Mouse (Mus musculus) activated CD4-positive, CD25-positive, alpha-beta regulatory T cell, adult 4 months (primary cell): ENCODE results near the gene Gtdc1. TPM values are rescaled to one million over a fixed set of nuclear protein-coding genes. Genes with fewer than 3 reads are reported as not detected.

Experiments
- ATAC-seq: one replicate; pipeline ENCODE4 v1.8.0; 2017
- polyA plus RNA-seq, 2 experiments: library from polyadenylated mRNA; unstranded; fragments of 100-300 nt; shearing (Covaris generic); gene quantifications; one replicate each; pipeline ENCODE4 v1.2.1; 2017

The Gtdc1 gene
- polyA plus RNA-seq, 2 experiments from 2014 or later: 16.2 to 16.6 TPM

- ATAC-seq: no peak
These were observed 355.6 kb downstream of the Gtdc1 start for GRCm38 (mm10) chr2:44571810-44572209.

GRCm38 (mm10) chr2:44571156-44571555 lies 356.3 kb downstream of the Gtdc1 start:
- ATAC-seq: no peak

- ATAC-seq: no peak
These were observed 358.1 kb downstream of the Gtdc1 start for GRCm38 (mm10) chr2:44569140-44569952.

GRCm38 (mm10) chr2:44564776-44565692 lies 362.4 kb downstream of the Gtdc1 start:
- no peak for ATAC-seq

GRCm38 (mm10) chr2:44561789-44562188 lies 365.7 kb downstream of the Gtdc1 start:
- ATAC-seq: no peak

GRCm38 (mm10) chr2:44559242-44559944 lies 368.1 kb downstream of the Gtdc1 start:
- ATAC-seq: no peak

- no peak for ATAC-seq
These were observed 369.7 kb downstream of the Gtdc1 start for GRCm38 (mm10) chr2:44557669-44558281.

GRCm38 (mm10) chr2:44556861-44557592 lies 370.4 kb downstream of the Gtdc1 start:
- ATAC-seq: peak; percentile 57

GRCm38 (mm10) chr2:44554716-44555115 lies 372.7 kb downstream of the Gtdc1 start:
- no peak for ATAC-seq

GRCm38 (mm10) chr2:44549311-44549710 lies 378.1 kb downstream of the Gtdc1 start:
- no peak for ATAC-seq

GRCm38 (mm10) chr2:44542775-44543174 lies 384.7 kb downstream of the Gtdc1 start:
- ATAC-seq: no peak

GRCm38 (mm10) chr2:44541726-44542125 lies 385.7 kb downstream of the Gtdc1 start:
- ATAC-seq: no peak

- ATAC-seq: no peak
These were observed 386.6 kb downstream of the Gtdc1 start for GRCm38 (mm10) chr2:44540881-44541280.

GRCm38 (mm10) chr2:44539121-44539634 lies 388.3 kb downstream of the Gtdc1 start:
- ATAC-seq: no peak

GRCm38 (mm10) chr2:44538135-44538534 lies 389.3 kb downstream of the Gtdc1 start:
- no peak for ATAC-seq

- ATAC-seq: no peak
These were observed 391.7 kb downstream of the Gtdc1 start for GRCm38 (mm10) chr2:44535760-44536159.

GRCm38 (mm10) chr2:44535136-44535675 lies 392.3 kb downstream of the Gtdc1 start:
- ATAC-seq: no peak

GRCm38 (mm10) chr2:44526110-44527032 lies 401.1 kb downstream of the Gtdc1 start:
- ATAC-seq: no peak

GRCm38 (mm10) chr2:44525187-44525919 lies 402.1 kb downstream of the Gtdc1 start:
- ATAC-seq: no peak
